Mouse (Mus musculus): ENCODE results near the gene Trim46.
A peak's percentile ranks its signal among the peaks of the same experiment; 100 is the strongest.

Gene Trim46

DNA sequence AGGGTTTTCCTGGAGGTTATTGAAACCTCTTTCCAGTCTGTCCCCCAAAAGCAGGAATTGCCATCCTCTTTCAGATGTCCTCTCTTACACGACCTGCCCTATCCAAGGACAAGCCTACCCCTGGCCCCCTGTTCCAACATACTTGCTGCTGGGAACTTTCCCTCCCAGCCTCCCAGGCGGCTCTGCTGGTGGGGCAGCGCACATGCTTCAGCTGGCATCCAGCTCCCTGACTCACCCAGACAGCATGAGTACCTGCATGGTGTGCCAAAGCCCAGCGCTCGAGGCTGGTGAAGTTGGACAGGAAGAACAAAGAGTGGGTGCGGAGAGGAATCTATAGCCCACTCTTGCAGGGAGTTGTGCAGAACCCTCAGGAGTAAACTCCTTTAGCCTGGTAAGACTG lies 24.8 kb upstream of the Trim46 start:
- peak; percentile 55 for DNase-seq

DNA sequence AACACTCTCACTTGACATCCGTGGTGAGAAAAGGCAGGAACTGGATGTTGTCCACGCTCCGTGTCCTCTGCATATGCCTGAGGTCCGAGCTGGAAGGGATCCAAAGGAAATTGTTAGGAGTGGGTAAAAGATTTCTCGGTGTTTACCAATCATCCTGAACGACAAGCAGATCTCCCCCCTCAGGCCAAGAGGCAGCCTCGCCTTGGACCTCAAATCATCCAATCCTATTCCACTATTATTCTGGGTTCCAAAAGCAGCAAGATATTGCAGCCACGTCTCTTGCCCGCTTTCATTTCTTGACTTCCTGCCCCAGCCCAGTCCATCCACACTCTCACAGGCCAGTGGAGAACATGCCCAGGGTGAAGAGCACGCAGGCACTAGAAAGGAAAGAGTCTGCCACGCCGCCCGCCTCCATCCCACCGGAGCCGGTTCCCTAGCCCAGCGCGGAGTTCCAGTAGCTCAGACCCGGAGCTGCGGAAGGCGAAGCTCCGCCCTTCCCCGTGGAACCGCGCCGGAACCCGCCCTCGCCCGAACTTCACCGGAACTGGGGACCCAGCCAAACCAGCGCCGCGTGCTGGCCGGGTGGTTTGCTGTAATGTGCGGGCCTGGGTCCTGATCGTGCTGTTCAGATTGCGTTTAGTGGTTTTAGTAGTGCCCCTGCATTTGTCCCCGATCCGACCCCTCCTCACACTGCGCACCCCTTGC lies 24.1 kb upstream of the Trim46 start, which contains the start of gene Slc50a1:
TSS of gene Slc50a1 (minus strand) at position 520 of the 705 bp plus-strand sequence.
- peak; percentile 81 for DNase-seq

GRCm38 (mm10) chr3:89268916-89269315 lies 22.8 kb upstream of the Trim46 start:
- no peak for DNase-seq

DNA sequence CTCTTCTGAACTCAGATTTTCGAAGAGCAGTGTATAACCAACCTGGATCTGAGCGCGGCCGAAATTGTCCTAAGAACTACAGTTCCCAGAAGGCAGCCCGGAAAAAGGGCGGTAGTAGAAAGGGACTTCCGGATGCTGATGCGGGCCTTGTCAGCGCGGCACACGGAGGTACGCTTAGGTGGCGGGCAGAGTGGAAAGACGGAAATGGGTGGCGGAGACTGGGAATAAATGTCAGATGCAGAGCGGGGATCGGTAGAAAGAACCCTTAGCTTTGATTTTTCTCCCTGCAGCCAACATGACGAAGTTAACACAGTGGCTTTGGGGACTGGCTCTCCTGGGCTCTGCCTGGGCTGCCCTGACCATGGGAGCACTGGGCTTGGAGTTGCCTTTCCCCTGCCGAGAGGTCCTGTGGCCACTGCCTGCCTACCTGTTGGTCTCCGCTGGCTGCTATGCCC lies 20.4 kb upstream of the Trim46 start:
- DNase-seq = peak; percentile 81

DNA sequence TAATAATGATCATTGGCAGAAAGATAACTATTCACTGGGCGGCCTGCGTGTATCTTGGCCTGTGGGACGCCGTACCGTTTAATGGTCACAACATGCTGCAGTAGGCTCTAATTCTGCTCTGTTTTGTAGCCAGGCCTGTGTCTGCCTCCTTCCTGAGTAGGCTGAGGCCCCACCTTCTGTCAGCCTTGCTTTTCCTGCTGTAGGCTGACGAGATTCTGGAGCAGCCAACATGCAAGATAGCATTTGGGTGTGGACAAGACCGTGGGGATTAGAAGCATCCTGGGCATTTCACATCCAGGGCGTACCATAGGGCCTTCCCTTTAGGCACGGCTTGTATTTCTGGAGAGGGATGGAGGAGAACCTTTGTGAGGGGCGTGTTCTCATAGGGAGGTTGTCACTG lies 16.3 kb upstream of the Trim46 start:
- no peak for DNase-seq

- DNase-seq = no peak
These were observed 14.1 kb upstream of the Trim46 start for GRCm38 (mm10) chr3:89260211-89260610.

GRCm38 (mm10) chr3:89259076-89259475 lies 13.0 kb upstream of the Trim46 start, which contains the start of gene Dpm3:
TSS of gene Dpm3 (plus strand) at chr3:89259358.
- DNase-seq = no peak

GRCm38 (mm10) chr3:89256177-89256576 lies 10.1 kb upstream of the Trim46 start:
- DNase-seq = no peak

DNA sequence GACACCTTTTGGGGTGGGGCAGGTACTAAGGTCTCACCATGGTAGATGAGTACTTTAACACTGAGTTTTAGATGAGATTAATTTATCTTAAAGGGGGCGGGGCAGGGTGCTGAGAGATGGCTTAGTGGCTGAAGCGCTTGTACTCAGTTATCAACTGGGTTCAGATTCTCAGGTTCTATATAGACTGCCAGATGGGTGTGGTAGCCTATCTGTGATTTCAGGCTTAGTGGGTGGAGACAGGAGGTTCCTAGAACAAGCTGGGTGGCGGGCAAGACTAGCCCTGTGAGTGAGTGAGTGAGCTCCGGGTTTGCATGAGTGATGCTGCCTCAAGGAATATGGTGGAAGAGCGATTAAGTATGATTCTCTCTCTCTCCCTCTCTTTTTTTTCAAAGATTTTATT lies 8.9 kb upstream of the Trim46 start:
- no peak for DNase-seq

GRCm38 (mm10) chr3:89251365-89251895 lies 5.3 kb upstream of the Trim46 start:
- DNase-seq = peak; percentile 9

GRCm38 (mm10) chr3:89250435-89251040 lies 4.4 kb upstream of the Trim46 start:
- peak; percentile 68 for DNase-seq

DNA sequence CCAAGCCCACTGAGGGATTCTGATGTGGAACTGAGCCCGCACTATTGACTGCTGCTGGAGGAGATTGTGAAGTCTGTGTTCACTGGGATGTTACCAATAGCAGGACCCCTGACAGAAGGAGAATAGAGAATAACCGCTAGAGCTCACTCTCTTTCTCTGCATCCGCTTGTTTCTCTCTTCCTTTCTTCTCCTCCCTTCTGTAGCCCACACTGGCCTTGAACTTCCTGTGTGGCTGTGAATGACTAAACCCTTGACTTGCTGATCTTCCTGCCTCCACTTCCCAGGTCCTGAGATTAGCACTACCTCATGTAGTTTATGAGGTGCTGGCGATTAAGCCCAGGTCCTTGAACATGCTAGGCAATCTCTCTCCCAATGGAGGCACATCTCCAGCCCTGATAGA lies 1.4 kb upstream of the Trim46 start:
- DNase-seq = no peak

GRCm38 (mm10) chr3:89245688-89246171 lies 379 bp downstream of the Trim46 start, which contains the start of gene Krtcap2:
TSS of gene Krtcap2 (plus strand) at chr3:89245966.
- peak; percentile 77 for DNase-seq

DNA sequence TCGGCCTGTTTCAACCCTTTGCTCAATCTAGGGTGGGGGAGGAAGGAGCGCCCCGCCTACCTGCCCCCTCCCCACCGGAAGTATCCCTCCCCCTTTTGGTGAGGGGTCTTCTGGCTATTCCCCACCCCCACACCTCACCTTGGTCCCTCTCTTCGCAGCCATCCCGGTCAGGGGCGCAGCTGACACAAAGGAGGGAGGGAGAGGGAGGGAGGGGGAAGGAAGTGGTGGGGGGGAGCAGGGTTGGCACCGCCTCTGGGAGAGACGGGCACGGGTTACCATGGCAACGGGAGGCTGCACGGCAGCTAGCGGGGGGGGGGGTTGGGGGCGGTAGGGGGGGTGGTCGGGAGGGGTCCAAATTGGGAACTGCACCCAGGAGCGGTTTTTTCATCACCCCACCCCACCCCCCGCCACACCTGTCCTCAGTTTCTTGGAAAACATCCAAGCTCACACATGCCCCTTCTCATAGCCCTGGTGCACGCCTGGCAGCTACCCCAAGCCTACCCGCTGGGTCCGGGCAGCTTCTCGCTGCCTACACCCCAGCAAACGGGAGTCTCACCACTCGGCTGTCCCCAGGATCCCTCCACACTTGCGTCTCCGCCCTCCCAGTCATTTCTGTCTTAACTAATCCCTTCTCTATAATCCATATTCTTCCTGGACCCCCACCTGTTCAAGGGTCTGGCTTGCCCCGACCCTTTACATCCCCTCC lies 974 bp downstream of the Trim46 start:
- DNase-seq = peak; percentile 79

- DNase-seq = peak; percentile 59
These were observed 1.7 kb downstream of the Trim46 start for GRCm38 (mm10) chr3:89244158-89244981.

- no peak for DNase-seq
These were observed 2.5 kb downstream of the Trim46 start for GRCm38 (mm10) chr3:89243609-89244008.

- peak; percentile 78 for DNase-seq
These were observed 3.7 kb downstream of the Trim46 start for GRCm38 (mm10) chr3:89242331-89242895.

DNA sequence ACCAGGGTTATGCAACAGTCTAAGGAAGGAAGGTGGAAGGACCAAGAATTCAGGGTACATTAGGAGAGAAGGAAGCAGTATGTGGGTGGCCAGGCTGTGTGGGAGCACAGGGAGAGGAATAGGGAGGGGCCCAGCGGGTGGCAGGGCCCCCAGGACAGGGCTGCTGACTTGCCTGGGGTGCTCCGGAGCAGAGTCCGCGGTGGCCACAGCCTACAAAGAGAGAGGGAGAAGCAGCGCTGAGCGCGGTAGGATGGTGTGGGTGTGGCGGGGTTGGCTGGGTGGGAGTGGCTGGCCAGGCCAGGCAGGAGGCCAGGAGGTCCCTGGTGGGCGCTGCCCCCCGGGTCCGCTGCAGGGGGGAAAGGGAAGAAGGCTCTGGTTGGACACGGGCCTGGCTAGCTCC lies 7.6 kb downstream of the Trim46 start:
- no peak for DNase-seq

- no peak for DNase-seq
These were observed 8.4 kb downstream of the Trim46 start for GRCm38 (mm10) chr3:89237682-89238081.

DNA sequence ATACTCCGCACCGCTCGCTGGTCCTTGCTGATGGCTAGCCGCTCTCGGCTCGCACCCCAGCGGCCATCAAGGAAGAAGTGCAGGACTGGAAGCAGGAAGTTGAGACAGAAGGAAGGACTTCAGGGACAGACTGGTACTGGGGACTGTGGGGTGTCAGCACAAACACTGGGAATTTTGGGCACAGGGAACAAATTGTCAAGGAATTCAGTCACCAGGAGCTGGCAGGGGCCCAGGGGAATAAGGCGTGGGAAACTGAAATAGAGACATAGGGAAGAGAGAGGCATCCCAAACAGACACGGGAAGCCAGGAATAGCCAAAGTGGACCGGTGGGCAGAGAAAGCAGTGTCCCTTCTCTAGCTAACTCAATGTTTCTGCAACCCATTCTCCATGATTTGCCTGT lies 9.6 kb downstream of the Trim46 start:
- no peak for DNase-seq

- DNase-seq = no peak
These were observed 12.5 kb downstream of the Trim46 start for GRCm38 (mm10) chr3:89233562-89234110.

GRCm38 (mm10) chr3:89232614-89233013 lies 13.5 kb downstream of the Trim46 start:
- DNase-seq = no peak
